Mouse (Mus musculus) bone marrow, adult 2 months (tissue): ENCODE measurements around the gene Togaram2.

Experiments
- CTCF ChIP-seq: fragments of 200-500 bp; IDR thresholded peaks from 2 replicates; pipeline ENCODE4 v1.5.1; 2011; ENCODE audit warnings: low read length, control low read depth; ENCODE audit not compliant: control insufficient read depth, insufficient read depth
- POLR2A ChIP-seq: fragments of 200-500 bp; IDR thresholded peaks from 2 replicates; pipeline ENCODE4 v1.6.1; 2011; ENCODE audit warnings: low read depth, mild to moderate bottlenecking, control low read depth, low read length, borderline replicate concordance; ENCODE audit not compliant: control insufficient read depth

- no peak for TF ChIP-seq POLR2A
- TF ChIP-seq CTCF, result no peak
Observed at GRCm38 (mm10) chr17:71746114-71746513, 73.1 kb downstream of the Togaram2 start.
